Mouse (Mus musculus) v-Abl transformed pro-B cells (cell line): ENCODE data around the gene Rps6kb2.

Source experiments
- in situ Hi-C, 2 experiments: fragments of 400-800 bp; cut with MboI; formaldehyde crosslinking; loops; one replicate each; pipeline ENCODE4 v1.15.1; 2025; ENCODE audit not compliant: unreplicated experiment in 2 of 2

The Rps6kb2 gene

DNA sequence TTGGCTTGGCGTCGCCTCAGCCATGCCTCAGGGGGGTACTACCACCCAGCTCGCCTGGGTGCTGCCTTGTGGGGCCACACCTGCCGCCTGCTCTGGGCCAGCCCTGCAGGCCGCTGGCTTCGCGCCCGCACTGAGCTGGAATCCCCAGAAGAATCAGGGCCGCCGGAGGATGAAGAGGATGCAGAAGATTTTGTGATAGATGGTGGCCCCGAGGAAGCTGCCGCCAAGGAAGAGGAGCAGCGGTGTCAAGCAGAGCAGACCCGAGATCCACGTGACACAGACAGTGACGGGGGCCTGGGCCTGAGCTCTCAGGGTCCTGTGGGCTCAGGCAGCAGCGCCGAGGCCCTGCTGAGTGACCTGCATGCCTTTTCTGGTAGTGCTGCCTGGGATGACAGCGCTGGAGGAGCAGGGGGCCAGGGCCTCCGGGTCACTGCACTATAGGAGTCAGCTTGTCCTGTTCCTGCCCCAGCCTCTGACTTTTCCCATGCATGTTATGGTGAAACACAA lies 7.0 kb downstream of the Rps6kb2 start:
- in situ Hi-C loops, result no loop called here

DNA sequence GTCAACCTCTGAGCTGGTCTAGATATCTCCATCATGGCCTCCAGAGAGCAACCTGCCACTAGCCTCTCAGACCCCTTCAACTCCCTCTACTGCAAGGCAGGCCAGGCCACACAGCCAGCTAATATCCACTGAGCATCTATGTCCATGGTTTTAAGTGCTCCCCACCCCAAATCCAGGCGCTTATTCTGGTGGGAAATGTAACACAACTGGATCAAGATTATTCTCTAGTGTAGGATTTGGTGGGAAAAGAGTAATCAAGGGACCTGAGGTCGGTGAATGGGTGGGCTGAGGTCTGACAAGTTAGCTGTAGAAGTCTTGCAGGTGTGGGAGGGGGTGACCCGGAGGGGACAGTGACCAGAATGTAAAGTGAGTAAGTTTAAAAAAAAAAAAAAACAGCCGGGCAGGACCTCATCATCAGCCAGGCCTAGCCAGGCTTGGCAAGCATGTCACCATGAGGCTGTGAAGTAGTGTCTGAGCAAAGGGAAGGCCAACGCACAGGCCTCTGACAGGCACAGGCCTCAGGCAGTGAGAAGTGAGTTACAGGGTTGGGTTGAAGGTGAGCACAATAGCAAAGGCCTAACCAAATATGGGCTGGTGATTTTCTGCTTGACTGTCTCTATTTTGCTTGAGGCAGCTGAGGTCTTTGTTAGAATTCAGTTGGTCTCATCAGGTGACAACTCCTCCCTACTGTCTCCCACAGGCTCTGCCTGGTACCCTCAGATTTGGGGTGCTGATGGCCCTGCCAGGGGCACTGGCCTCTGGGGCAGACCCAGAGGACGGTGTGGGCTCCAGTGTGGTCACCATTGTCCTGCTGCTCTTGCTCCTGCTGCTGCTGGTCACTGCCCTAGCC lies 7.7 kb downstream of the Rps6kb2 start:
- in situ Hi-C loops, result no loop called here

DNA sequence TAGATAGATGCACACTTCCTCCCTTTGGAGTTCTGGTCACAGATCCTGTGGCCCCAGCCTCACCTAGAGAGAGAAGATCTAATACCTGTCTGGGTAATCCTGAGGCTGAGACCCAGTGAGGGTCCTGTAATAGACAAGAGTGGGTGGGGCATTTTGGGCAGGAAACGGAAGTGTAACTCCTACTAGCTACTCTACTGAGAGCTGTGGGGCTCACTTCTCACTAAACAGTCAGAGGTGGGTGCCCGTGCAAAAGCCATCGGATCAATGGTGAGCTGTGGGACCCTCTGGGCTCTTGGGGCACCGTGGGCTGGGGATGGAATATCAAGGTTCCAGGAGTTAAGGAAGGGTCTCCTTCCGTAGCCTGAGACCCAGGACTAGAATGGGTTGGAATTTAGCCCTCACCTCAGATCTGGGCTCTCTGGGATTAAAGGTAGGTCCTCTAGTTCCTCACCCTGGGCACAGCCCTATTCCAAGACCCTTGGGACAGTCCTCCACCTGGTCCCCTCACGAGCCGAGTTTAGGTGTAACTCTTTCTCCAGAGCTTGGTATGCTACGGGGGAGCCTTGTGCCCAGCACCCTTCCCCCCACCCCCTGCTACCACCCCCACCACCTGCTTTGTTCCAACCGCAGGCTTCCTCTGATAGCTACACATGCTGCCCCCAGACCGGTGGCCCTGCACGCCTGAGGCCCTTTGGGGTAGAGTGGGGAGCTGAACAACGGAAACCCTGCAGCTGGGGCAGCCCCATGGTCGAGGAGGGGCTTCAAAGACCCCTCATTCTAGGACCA lies 8.5 kb downstream of the Rps6kb2 start:
- in situ Hi-C loops, result no loop called here

DNA sequence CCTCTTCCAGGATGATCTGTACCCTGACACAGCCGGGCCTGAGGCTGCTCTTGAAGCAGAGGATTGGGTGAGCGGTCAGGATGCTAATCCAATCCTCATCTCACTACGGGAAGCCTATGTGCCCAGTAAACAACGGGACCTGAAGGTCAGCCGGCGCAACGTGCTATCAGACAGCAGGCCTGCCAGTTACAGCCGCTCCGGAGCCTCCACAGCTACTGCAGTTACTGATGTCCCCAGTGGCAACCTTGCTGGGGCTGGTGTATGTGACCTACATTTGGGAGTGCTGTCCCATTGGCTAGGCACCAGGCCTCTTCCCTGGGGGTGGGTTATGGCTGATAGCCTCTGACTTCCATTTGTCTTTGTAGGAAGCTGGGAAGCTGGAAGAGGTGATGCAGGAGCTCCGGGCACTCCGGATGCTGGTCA lies 9.9 kb downstream of the Rps6kb2 start, which contains the start of gene Ptprcap:
Ptprcap (plus strand) TSS at position 373 of the 423 bp plus-strand sequence.
- in situ Hi-C loops, result no loop called here

DNA sequence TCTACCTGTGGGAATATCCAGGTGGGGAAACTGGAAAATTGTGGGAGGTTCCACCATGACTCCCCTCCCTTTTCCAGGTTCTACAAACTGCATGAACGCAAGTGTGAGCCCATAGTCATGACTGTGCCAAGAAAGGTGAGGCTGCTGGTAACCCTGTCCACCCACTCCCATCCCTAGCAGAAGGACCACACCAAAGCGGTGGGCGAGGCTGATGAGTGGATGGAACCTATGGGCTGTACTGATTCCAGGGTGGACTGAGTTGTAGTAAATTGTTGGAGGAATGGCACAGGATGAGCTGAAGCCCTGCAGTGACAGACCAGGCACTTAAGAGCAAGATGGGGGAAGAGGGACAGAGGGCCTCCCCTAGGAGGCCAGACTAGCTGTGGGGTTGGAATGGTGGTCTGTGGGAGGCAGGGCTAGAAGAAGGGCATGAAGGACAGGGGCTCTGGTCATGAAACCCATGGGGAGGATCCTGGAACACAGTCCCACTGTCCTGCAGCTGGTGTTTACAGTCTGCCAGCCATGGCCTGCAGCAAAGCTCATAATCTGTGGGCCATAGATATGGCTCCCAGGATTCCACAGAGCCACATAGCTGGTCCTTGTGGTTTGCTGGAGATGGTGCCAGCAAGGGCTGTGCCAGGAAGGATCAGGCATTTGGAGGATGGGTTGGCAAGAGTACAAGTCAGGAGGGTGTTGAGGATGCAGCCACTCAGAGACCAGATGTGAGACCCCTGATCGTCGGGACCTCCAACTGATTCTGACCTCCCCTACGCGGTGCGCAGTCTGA lies 10.5 kb downstream of the Rps6kb2 start:
- in situ Hi-C loops, result no loop called here

DNA sequence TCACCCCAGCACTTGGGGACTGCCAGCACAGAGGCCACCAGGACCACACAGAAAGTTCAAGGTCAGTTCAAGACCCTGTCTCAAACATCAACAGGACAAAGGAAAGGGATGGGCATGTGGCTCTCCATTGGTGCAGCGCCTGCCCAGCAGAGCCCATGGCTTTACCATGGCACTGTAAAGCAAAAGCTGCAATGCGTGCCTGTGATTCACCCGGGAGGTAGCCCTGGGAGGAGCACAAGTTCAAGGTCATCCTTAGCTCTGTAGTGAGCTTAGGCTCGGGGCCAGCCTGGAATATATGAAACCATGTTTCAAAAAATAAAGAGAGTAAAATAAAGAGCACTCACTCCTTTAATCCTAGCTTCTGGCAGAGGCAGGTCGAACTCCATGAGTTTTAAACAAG lies 11.3 kb downstream of the Rps6kb2 start:
- in situ Hi-C loops, result no loop called here

DNA sequence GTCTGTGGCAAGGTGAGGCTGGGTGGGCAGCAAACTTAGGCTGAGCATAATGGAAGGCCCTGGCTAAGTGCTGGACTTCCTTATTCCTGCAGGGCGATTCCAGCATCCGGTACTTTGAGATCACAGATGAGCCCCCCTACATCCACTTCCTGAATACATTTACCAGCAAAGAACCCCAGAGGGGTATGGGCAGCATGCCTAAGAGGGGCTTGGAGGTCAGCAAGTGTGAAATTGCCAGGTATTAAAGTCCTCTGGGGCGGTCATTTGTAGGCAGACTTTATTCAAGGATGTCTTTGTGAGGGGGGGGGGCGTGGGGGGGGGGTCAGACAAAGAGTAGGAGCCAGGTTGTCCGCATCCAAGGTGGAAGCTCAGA lies 11.7 kb downstream of the Rps6kb2 start:
- in situ Hi-C loops, result no loop called here

DNA sequence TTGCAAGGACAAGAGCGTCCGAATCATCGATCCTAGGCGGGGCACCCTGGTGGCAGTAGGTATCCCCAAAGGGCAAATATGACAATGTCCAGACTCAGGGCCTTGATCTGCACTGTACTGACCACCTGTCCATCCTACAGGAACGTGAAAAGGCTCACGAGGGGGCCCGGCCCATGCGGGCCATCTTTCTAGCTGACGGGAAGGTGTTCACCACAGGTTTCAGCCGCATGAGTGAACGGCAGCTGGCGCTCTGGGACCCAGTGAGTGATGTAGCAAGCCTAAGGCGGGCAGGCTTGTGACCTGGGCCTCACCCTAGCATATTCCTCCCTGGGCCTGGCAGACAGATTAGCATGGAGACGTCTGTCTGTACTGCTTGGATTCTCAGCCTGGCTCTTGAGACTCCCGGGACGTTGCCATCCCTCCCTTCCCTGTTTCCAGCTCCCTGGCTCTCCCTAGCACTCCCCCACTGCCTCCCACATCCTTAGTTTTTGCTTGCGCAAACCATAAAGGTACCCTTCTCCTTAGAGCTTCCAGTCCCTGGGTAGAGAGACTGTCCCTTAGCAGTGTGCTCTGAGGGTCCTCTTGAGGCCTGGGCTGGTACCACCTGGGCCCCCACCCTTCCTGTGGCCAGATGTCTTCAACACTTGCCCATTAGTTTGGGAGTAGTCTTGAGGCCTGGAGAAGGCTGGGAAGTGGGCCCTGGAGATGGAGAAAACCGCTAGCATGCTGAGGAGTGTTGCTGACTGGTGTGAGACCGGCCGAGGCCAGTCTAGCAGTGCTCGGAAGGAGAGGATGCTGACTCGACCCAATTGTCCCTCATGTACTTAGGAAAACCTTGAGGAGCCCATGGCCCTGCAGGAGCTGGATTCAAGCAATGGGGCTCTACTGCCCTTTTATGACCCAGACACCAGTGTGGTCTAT lies 12.3 kb downstream of the Rps6kb2 start:
- in situ Hi-C loops, result no loop called here

DNA sequence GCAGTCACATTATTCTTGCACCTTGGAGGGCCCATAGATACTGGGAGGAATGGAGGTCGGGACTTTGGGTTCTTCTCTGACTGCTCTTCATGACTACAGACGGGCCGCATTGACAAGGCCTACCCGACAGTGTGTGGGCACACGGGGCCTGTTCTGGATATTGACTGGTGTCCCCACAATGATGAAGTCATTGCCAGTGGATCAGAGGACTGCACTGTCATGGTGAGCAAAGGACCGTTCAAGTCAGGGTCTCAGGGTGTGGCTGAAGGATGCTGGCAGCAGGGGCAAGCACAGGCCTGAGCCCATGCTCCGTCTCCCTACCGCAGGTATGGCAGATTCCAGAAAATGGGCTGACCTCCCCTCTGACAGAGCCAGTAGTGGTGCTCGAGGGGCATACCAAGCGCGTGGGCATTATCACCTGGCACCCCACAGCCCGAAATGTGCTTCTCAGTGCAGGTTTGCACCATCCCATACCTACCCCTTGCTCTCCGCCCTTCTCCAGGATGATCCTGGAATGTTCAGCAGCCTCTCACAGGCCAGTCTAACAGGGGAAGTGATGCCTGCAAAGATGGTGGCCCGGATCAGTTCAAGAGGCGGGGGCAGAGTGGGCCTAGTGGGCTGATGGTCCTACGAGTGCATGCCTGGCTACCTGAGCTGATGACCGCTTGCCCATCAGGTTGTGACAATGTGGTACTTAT lies 13.2 kb downstream of the Rps6kb2 start:
- in situ Hi-C loops, result no loop called here

DNA sequence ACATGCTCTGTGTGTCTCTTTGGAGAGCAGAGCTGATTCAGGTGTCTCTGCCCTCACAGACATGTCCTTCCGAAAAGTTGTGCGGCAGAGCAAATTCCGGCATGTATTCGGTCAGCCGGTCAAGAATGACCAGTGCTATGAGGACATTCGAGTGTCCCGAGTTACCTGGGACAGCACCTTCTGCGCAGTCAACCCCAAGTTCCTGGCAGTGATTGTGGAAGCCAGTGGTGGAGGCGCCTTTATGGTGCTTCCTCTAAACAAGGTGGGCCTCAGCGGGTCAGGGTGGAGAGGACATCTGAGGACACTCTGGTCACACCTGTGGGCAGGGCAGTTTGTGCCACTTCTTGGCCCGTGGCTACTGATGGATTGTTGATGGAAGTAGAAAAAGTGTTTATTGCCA lies 13.9 kb downstream of the Rps6kb2 start:
- in situ Hi-C loops, result no loop called here

DNA sequence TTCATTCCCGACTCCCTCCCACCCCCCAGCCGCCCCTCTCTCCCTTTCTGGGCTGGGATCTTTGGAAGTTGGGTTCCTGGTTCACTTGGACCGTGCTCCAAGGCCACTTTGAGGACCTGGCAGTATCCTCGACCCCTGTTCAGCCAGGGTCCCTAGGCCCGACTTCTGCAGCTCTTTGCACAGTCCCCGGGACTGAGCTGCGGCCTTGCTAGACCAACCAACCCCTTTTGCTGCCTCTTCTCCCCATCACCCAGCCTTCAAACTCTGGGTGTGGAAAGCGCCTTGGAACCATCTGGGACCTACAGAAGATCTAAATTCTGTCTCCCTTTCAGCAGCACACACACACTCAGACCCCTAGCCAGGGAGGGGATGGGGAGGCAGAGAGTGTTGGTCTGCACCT lies 14.3 kb downstream of the Rps6kb2 start:
- in situ Hi-C loops, result no loop called here

DNA sequence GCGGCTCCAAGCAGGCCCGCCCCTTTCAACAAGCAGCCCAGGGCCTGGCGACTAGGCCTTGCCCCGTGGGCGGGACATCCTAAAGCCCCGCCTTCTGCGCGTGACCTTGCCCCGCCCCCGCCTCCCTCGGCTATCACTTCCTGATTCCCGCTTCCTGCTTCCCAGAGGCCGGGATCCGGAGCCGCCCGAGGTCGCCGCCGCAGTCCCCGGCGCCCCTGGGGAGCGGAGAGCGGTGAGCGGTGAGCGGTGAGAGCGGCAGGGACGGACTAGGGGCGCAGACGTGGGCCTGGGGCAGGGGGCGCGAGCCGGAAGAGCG lies 14.7 kb downstream of the Rps6kb2 start, which contains the start of gene Coro1b:
Coro1b (plus strand) TSS at position 129 of the 316 bp plus-strand sequence.
- in situ Hi-C loops, result no loop called here

DNA sequence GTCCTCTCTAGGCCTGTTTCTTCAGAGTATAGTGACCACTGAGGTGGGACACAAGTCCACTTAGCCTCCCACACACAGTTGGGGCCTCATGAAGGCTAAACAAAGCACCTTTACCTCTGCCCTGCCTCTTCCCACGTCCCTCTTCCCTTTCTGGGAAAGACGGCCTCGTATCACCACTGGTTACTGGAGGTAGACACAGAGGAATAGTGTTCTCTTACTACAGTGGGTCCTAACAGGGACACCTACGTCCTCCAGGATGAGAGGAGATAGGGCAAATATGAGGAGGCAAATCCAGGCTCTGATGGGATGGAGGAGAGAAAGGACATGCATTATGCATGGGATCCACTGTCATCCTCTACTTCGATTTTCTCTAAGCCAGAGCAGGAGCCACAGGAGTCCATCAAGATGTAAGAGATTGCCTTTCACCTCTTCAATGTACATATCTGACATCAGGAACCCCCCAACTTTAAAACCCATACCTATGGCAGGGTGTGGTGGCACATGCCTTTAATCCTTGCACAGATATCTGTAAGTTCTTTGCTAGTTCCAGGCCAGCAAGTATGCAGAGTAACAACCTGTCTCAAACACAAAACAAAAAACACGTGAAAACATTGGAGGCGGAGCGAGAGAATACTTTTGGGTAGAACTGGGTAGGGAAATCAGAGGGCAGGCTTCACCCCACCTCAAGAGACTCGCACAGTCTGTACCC lies 15.2 kb downstream of the Rps6kb2 start:
- in situ Hi-C loops, result no loop called here

DNA sequence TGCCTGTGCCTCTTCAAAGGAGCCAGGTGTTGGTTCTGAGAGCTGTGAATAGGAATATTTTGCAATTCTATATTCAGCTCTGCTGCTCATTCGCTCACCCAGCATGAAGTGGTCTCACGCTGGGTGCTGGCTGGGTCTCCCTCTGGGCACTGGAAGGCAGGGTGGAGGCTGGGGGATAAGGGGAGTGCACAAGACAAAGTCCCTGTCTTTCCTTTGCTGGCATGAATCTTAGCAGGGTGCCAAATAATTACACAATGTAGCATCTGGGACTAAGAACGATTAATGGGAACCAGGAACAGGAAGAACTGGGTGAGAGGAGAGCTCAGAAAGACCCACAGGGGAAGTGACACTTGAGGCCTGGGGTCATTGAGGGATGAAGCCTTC lies 16.1 kb downstream of the Rps6kb2 start:
- in situ Hi-C loops, result no loop called here

DNA sequence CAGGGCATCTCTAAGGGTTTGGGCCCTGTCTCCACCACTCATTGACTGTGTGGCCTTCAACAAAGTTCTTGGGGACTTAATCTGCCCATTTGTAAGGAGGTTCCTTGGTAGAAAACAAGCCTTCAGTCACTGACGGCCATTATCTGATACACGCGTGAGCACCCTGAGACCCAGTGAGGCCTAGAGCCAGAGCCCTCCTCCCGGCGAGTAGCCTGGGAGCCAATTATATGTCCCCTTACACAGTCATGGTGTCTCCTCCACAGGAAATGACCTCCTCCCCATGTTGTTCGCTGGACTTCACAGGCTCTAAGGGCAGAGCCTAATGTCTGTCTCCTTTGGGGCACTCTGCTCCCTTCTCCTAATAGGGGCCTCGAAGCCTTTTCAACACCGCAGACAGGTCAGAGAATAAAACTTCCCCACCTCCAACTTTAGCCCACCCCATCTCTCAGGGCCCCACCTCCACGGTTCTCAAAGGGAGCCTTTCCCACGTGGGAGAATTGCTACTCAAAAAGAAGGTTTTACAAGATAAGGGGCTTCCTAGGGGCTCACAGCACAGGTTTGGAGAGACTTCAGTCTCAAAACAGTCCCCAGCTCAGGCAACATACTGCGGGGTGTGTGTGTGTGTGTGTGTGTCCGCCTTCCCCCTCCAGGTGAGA lies 16.7 kb downstream of the Rps6kb2 start:
- in situ Hi-C loops, result no loop called here

DNA sequence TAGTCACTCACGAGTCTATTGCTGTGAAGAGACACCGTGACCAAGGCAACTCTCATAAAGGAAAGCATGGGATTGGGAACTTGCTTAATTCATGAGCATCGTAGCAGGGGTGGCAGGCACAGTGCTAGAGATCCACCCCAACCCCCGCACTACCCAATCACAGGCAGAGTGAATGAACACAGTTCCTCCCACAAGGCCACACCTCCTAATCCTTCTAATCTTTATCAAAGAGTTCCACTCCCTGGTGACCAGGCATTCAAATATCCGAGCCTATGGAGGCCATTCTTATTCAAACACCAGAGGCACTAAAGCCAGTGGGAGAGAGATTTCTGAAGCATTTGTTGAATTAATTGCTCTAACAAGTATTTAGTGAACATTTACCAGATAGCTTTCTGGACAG lies 17.2 kb downstream of the Rps6kb2 start:
- in situ Hi-C loops, result no loop called here

DNA sequence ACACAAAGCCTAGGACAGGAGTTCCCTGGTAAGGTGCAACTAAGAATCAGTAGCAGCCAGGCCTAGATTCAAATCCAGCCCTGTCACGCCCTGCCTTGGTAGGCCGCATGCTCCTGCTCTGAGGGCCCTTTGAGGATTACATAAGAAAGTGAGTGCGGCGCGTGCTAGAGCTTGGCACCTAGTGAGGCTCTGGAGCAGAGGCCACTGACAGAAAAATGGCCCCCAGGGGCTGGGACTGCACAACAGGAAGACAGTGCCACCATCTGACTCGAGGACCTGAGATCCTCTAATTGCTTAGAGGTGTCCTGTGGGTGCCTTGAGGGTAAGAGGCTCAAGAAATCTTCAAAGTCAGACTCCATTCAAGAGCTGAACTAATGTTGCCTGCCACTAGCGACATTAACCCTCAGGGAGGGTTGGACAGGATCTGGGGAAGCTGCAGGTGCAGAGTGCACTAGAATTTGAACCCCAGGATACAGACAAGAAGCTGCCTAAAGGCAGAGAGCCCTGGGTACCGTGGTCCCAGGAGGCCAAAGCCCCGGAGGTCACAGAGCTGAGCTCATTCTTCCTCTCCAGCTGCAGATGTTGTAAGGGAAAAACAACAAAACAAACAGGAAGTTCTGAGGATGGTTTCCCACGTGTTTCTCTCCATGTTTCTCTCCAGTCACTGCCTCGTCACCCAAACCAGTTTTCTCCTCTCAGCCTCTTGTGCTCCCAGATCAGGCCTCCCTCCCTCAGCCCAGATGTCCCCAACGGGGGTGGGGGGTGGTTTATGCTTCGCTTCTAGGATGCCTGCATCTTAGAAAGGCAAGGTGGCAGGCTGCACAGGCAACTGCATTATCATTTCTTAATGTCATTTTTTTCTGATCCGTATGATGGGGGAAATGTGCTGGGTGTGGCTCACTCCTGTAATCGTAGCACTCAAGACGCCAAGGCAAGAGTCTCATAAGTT lies 18.3 kb downstream of the Rps6kb2 start:
- in situ Hi-C loops, result no loop called here
